Mouse (Mus musculus): ENCODE measurements at regions not wholly inside any gene's neighbourhood (a gene's known extent, or its start where the extent isn't known, plus 50 kb on each side); places are given as distances from the start of the nearest gene placed in this dataset.

DNA sequence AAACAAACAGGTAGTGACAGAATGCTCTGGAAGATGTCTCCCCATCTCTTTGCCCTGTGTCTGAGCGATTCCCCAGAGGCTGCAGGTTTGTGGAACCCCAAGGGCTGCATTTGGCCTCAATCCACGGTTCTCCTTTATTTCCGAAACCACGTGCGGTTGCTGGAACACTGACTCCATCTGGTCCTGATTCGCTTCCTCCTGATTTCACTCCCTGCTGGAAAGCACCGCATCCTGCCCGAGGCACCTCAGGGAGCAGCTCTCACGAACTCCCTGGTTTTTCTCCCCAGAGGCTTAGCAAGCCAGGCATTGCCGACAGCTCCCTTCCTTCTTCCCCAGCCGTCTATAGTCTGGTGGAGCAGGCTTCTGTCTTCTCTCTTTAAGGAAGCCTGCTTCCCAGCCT is 203.1 kb upstream of the Gm4791 start:
- no peak overlapping the region for H3K9ac ChIP-seq (ENCODE audit: low read length)
- H3K27ac ChIP-seq (ENCODE audit: low read length), result no peak overlapping the region
- 73% methylated on average over 11 of the region's 11 CpGs for WGBS
- no peak for ATAC-seq (ENCODE audit: insufficient read depth, low FRiP score)
- H3K9me3 ChIP-seq (replicated peaks; ENCODE audit: control insufficient read depth, low read length), result no peaks in the 10 kb centered on the region
- no peaks in the 10 kb centered on the region for H3K36me3 ChIP-seq (ENCODE audit: control insufficient read depth, insufficient read depth, low read length)
- H3K4me1 ChIP-seq (ENCODE audit: control insufficient read depth, insufficient read depth, low read length), result no peaks in the 10 kb centered on the region
- no peak overlapping the region for H3K4me2 ChIP-seq (ENCODE audit: low read depth, low read length)
- H3K4me3 ChIP-seq (replicated peaks; ENCODE audit: low read length), result no peak overlapping the region
- H3K27me3 ChIP-seq (ENCODE audit: control insufficient read depth, insufficient read depth, low read length), result no peaks in the 10 kb centered on the region

DNA sequence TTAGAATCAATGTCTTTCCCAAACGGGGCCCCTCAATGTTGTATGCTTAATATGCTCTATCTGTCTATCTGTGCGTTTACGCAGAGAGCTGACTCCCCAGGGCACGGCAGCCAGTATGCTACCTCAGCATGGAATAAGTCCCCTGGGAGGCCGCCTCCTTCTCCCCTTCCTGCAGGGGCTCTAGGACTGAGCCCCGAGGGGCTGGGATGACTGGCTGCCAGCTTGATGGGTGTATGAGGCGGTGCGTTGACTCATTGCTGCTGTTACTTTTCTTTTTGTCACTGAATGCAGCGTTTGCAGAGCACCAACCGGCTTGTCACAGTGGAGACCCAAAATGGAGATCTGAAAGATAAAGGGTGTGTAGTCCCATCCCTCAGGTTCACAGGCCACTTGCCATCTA is 209.5 kb upstream of the Gm4791 start:
- no peak overlapping the region for H3K9ac ChIP-seq (ENCODE audit: low read length)
- no peaks in the 10 kb centered on the region for H3K9me3 ChIP-seq (replicated peaks; ENCODE audit: control insufficient read depth, low read length)
- no peak overlapping the region for H3K4me3 ChIP-seq (replicated peaks; ENCODE audit: low read length)
- no peaks in the 10 kb centered on the region for H3K4me1 ChIP-seq (ENCODE audit: control insufficient read depth, insufficient read depth, low read length)
- no peak overlapping the region for H3K27ac ChIP-seq (ENCODE audit: low read length)
- no peak for ATAC-seq (ENCODE audit: insufficient read depth, low FRiP score)
- no peaks in the 10 kb centered on the region for H3K36me3 ChIP-seq (ENCODE audit: control insufficient read depth, insufficient read depth, low read length)
- no peaks in the 10 kb centered on the region for H3K27me3 ChIP-seq (ENCODE audit: control insufficient read depth, insufficient read depth, low read length)
- no peak overlapping the region for H3K4me2 ChIP-seq (ENCODE audit: low read depth, low read length)
- 56% methylated on average over 10 of the region's 10 CpGs for WGBS

DNA sequence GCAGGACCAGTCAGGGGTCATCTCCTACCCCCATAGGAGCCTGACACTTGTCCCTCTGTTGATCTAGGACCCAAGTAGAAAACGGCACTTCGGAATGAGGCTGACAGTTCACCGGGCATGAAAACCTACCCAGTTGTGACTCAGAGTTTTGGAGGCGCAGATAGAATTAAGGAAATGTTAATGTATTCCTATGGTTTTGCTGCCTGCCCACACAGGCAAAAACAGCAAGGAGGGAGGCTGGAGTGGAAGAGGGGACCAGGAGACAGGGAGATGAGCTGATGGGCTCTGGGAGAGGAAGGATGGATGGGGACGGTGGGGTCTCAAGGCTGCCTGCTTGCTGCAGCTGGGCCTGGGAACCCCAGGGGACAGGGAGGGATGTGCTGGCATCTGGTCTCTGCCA is 210.1 kb upstream of the Gm4791 start:
- no peak overlapping the region for H3K4me3 ChIP-seq (replicated peaks; ENCODE audit: low read length)
- no peak overlapping the region for H3K9ac ChIP-seq (ENCODE audit: low read length)
- H3K4me1 ChIP-seq (ENCODE audit: control insufficient read depth, insufficient read depth, low read length), result no peaks in the 10 kb centered on the region
- no peak for ATAC-seq (ENCODE audit: insufficient read depth, low FRiP score)
- H3K27ac ChIP-seq (ENCODE audit: low read length), result no peak overlapping the region
- 87% methylated on average over 5 of the region's 5 CpGs for WGBS
- H3K36me3 ChIP-seq (ENCODE audit: control insufficient read depth, insufficient read depth, low read length), result no peaks in the 10 kb centered on the region
- no peak overlapping the region for H3K4me2 ChIP-seq (ENCODE audit: low read depth, low read length)
- H3K9me3 ChIP-seq (replicated peaks; ENCODE audit: control insufficient read depth, low read length), result no peaks in the 10 kb centered on the region
- H3K27me3 ChIP-seq (ENCODE audit: control insufficient read depth, insufficient read depth, low read length), result no peaks in the 10 kb centered on the region

DNA sequence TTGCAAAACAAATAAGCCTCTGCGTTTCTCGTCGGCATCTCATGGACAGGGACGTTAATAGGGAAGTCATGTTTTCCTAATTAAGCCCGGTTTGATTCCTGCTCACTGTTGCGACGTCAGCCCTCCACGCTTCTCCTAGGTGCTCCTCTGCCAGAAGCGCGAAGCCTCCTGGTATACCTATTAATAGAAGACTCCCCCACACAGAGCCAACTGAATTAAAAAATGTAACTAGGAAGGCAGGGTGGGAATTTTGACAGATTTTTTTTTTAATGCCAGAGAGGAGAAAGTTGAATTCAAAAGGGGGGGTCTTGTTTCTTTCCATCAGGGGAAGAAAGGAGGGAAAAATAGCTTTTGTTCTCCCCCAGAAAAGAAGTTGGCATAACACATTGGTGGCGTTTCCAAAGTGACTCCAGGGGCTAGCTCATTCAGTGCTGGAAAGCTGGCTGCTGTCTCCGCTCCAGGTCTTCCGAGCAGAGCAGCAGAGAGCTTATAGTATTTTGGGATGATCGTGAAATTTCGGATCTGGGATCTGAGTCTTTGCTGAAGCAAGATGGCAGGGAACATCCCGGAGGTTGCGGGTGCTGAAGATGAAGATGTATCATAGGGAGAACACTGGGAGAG is 214.1 kb upstream of the Gm4791 start:
- Histone ChIP-seq H3K27ac (ENCODE audit: low read length) (no peak overlapping the region), H3K9me3 (replicated peaks; ENCODE audit: control insufficient read depth, low read length) (no peaks in the 10 kb centered on the region), H3K36me3 (ENCODE audit: control insufficient read depth, insufficient read depth, low read length) (no peaks in the 10 kb centered on the region), H3K27me3 (ENCODE audit: control insufficient read depth, insufficient read depth, low read length) (no peaks in the 10 kb centered on the region), H3K4me3 (replicated peaks; ENCODE audit: low read length) (no peak overlapping the region), H3K4me2 (ENCODE audit: low read depth, low read length) (no peak overlapping the region), H3K9ac (ENCODE audit: low read length) (no peak overlapping the region), H3K4me1 (ENCODE audit: control insufficient read depth, insufficient read depth, low read length) (no peaks in the 10 kb centered on the region)
- 89% methylated on average over 17 of the region's 17 CpGs for WGBS
- no peak for ATAC-seq (ENCODE audit: insufficient read depth, low FRiP score)

- Histone ChIP-seq H3K36me3 (ENCODE audit: control insufficient read depth, insufficient read depth, low read length) (no peaks in the 10 kb centered on the region), H3K9ac (ENCODE audit: low read length) (no peak overlapping the region), H3K27me3 (ENCODE audit: control insufficient read depth, insufficient read depth, low read length) (no peaks in the 10 kb centered on the region), H3K4me2 (ENCODE audit: low read depth, low read length) (no peak overlapping the region), H3K4me3 (replicated peaks; ENCODE audit: low read length) (no peak overlapping the region), H3K4me1 (ENCODE audit: control insufficient read depth, insufficient read depth, low read length) (no peaks in the 10 kb centered on the region), H3K9me3 (replicated peaks; ENCODE audit: control insufficient read depth, low read length) (no peaks in the 10 kb centered on the region), H3K27ac (ENCODE audit: low read length) (no peak overlapping the region)
- WGBS, result 83% methylated on average over 12 of the region's 12 CpGs
- ATAC-seq (ENCODE audit: insufficient read depth, low FRiP score), result no peak
Measured at GRCm38 (mm10) chr9:46783597-46784354, 214.8 kb upstream of the Gm4791 start.

- no peak overlapping the region for H3K4me3 ChIP-seq (replicated peaks; ENCODE audit: low read length)
- H3K9ac ChIP-seq (ENCODE audit: low read length), result no peak overlapping the region
- H3K27ac ChIP-seq (ENCODE audit: low read length), result no peak overlapping the region
- H3K4me2 ChIP-seq (ENCODE audit: low read depth, low read length), result no peak overlapping the region
- H3K4me1 ChIP-seq (ENCODE audit: control insufficient read depth, insufficient read depth, low read length), result no peaks in the 10 kb centered on the region
- no peaks in the 10 kb centered on the region for H3K36me3 ChIP-seq (ENCODE audit: control insufficient read depth, insufficient read depth, low read length)
- WGBS, result 76% methylated on average over 8 of the region's 8 CpGs
- no peaks in the 10 kb centered on the region for H3K27me3 ChIP-seq (ENCODE audit: control insufficient read depth, insufficient read depth, low read length)
- ATAC-seq (ENCODE audit: insufficient read depth, low FRiP score), result no peak
- no peaks in the 10 kb centered on the region for H3K9me3 ChIP-seq (replicated peaks; ENCODE audit: control insufficient read depth, low read length)
Measured at GRCm38 (mm10) chr9:46781681-46782080, 216.9 kb upstream of the Gm4791 start.

GRCm38 (mm10) chr9:46778769-46779168 is 219.8 kb upstream of the Gm4791 start:
- ATAC-seq (ENCODE audit: insufficient read depth, low FRiP score), result no peak
- Histone ChIP-seq H3K27ac (ENCODE audit: low read length) (no peak overlapping the region), H3K27me3 (ENCODE audit: control insufficient read depth, insufficient read depth, low read length) (no peaks in the 10 kb centered on the region)

DNA sequence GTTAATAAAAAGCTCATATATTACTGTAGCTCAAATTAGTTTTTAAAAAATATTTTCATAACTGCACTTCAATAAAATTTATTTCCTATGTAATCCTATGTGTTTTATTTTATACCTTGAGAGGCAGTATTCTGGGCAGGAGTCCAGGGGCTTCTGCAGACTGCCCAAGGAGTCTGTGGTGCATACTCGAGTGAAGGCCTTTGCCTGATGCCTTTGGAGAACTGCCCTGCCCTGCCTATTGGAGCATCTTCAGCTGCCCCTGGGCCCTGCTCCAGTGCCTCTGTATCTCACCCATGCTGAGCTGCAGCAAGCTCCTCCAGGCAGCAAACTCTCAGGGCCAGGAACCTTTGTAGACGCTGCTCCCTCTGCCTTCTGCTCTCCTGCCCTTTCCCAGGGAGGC is 223.7 kb upstream of the Gm4791 start:
- WGBS, result 52% methylated on average over 2 of the region's 2 CpGs
- Histone ChIP-seq H3K4me1 (ENCODE audit: control insufficient read depth, insufficient read depth, low read length) (no peaks in the 10 kb centered on the region), H3K27me3 (ENCODE audit: control insufficient read depth, insufficient read depth, low read length) (no peaks in the 10 kb centered on the region), H3K27ac (ENCODE audit: low read length) (no peak overlapping the region), H3K4me3 (replicated peaks; ENCODE audit: low read length) (no peak overlapping the region), H3K9me3 (replicated peaks; ENCODE audit: control insufficient read depth, low read length) (no peaks in the 10 kb centered on the region), H3K4me2 (ENCODE audit: low read depth, low read length) (no peak overlapping the region), H3K9ac (ENCODE audit: low read length) (no peak overlapping the region), H3K36me3 (ENCODE audit: control insufficient read depth, insufficient read depth, low read length) (no peaks in the 10 kb centered on the region)
- ATAC-seq (ENCODE audit: insufficient read depth, low FRiP score), result no peak

More at GRCm38 (mm10) chr9:46778769-46779168, 219.8 kb upstream of the Gm4791 start:
- no peak overlapping the region for H3K9ac ChIP-seq (ENCODE audit: low read length)
- H3K4me3 ChIP-seq (replicated peaks; ENCODE audit: low read length), result no peak overlapping the region
- H3K36me3 ChIP-seq (ENCODE audit: control insufficient read depth, insufficient read depth, low read length), result no peaks in the 10 kb centered on the region
- no peaks in the 10 kb centered on the region for H3K4me1 ChIP-seq (ENCODE audit: control insufficient read depth, insufficient read depth, low read length)
- H3K4me2 ChIP-seq (ENCODE audit: low read depth, low read length), result no peak overlapping the region
- 83% methylated on average over 6 of the region's 6 CpGs for WGBS
- no peaks in the 10 kb centered on the region for H3K9me3 ChIP-seq (replicated peaks; ENCODE audit: control insufficient read depth, low read length)

DNA sequence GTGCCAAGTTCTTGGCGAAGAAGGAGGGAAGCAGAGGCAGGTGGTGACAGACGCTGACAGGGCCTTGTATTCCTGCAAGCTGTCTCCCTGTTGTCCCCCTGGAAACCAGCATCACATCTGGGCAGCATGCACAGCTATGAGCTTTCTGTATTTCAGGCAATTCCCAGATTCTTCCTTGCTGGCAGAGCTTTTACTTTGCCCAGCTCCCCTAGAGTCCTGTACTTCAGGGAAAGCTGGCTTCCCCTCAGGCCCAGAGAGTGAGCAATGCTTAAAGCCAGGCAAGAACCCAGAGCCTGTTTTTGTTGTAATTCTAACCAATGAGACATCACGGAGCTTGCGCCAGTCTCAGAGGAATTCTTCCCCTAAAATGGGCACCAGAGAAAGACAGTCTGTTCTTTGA is 238.3 kb upstream of the Gm4791 start:
- 64% methylated on average over 4 of the region's 4 CpGs for WGBS
- ATAC-seq (ENCODE audit: insufficient read depth, low FRiP score), result no peak
- no peak overlapping the region for H3K27ac ChIP-seq (ENCODE audit: low read length)
- H3K4me1 ChIP-seq (ENCODE audit: control insufficient read depth, insufficient read depth, low read length), result no peaks in the 10 kb centered on the region
- no peaks in the 10 kb centered on the region for H3K36me3 ChIP-seq (ENCODE audit: control insufficient read depth, insufficient read depth, low read length)
- no peak overlapping the region for H3K9ac ChIP-seq (ENCODE audit: low read length)
- H3K27me3 ChIP-seq (ENCODE audit: control insufficient read depth, insufficient read depth, low read length), result no peaks in the 10 kb centered on the region
- no peak overlapping the region for H3K4me3 ChIP-seq (replicated peaks; ENCODE audit: low read length)
- H3K4me2 ChIP-seq (ENCODE audit: low read depth, low read length), result no peak overlapping the region
- H3K9me3 ChIP-seq (replicated peaks; ENCODE audit: control insufficient read depth, low read length), result no peaks in the 10 kb centered on the region
